ENCODE assay signal across 7 mouse cellular contexts in genomic region chr2:90581006-90581795, GRCm38 (mm10). TPM values are rescaled to one million over a fixed set of nuclear protein-coding genes. Genes with fewer than 3 reads are reported as not detected.
A peak's percentile ranks its signal among the peaks of the same experiment; 100 is the strongest.
DNase-seq lines count a peak whose midpoint lies in the region; ATAC-seq and TF ChIP-seq lines count a peak whose summit lies in the region.

No protein-coding gene starts in this region.

- peak overlapping the region; percentile 83 for H3K9ac ChIP-seq in lung, embryonic 14.5 days
- peak overlapping the region; percentile 84 for H3K9ac ChIP-seq in midbrain, embryonic 11.5 days (ENCODE audit: low read length)

- H3K27me3 ChIP-seq in lung, embryonic 14.5 days (ENCODE audit: insufficient read depth, low read length) = no peaks in the 10 kb centered on the region
- H3K27me3 ChIP-seq in hindbrain, embryonic 10.5 days (ENCODE audit: insufficient read depth, poor library complexity, severe bottlenecking) = peaks cover 20% of the 10 kb centered on the region
- peaks cover 2% of the 10 kb centered on the region; the same call in 1 of the 2 replicates for H3K27me3 ChIP-seq in midbrain, embryonic 11.5 days (ENCODE audit: control insufficient read depth, insufficient read depth, low read length)

- no peaks in the 10 kb centered on the region for H3K9me3 ChIP-seq in lung, embryonic 14.5 days (ENCODE audit: low read depth, low read length)
- no peaks in the 10 kb centered on the region for H3K9me3 ChIP-seq in hindbrain, embryonic 10.5 days
- H3K9me3 ChIP-seq in midbrain, embryonic 11.5 days (ENCODE audit: control insufficient read depth, low read length) = no peaks in the 10 kb centered on the region

- no peak for TF ChIP-seq POLR2A in brain, embryonic 14.5 days (IDR thresholded peaks at IDR 0.05; ENCODE audit: borderline replicate concordance, extremely low read depth, insufficient read depth, insufficient read length, poor library complexity, severe bottlenecking)

- WGBS in lung, embryonic 14.5 days = 9% methylated on average over 11 of the region's 11 CpGs
- WGBS in hindbrain, embryonic 10.5 days = 15% methylated on average over 11 of the region's 11 CpGs
- WGBS in midbrain, embryonic 11.5 days = 19% methylated on average over 11 of the region's 11 CpGs

- H3K36me3 ChIP-seq in lung, embryonic 14.5 days (ENCODE audit: insufficient read depth) = no peaks in the 10 kb centered on the region
- no peaks in the 10 kb centered on the region for H3K36me3 ChIP-seq in hindbrain, embryonic 10.5 days
- no peaks in the 10 kb centered on the region for H3K36me3 ChIP-seq in midbrain, embryonic 11.5 days (ENCODE audit: control insufficient read depth, insufficient read depth, low read length)

- peaks cover 4% of the 10 kb centered on the region; the same call in 1 of the 2 replicates for H3K4me1 ChIP-seq in lung, embryonic 14.5 days (ENCODE audit: insufficient read depth)
- peaks cover 33% of the 10 kb centered on the region; the same call in 1 of the 2 replicates for H3K4me1 ChIP-seq in hindbrain, embryonic 10.5 days (replicated peaks)
- peaks cover 7% of the 10 kb centered on the region for H3K4me1 ChIP-seq in midbrain, embryonic 11.5 days (ENCODE audit: control insufficient read depth, insufficient read depth, low read length)

- peak overlapping the region; percentile 82 for H3K4me3 ChIP-seq in lung, embryonic 14.5 days (ENCODE audit: low read depth, low read length)
- peak overlapping the region; percentile 84 for H3K4me3 ChIP-seq in hindbrain, embryonic 10.5 days
- H3K4me3 ChIP-seq in midbrain, embryonic 11.5 days (ENCODE audit: low read depth, low read length) = peak overlapping the region; percentile 67

- no peak; the same call in 1 of the 2 replicates for ATAC-seq in lung, embryonic 14.5 days (ENCODE audit: insufficient read depth)
- ATAC-seq in midbrain, embryonic 11.5 days (ENCODE audit: low FRiP score) = no peak; the same call in 1 of the 2 replicates

- no peak for DNase-seq in lung, embryonic 14.5 days
- DNase-seq in lung, postnatal 4 days = no peak
- DNase-seq in brain, embryonic 14.5 days (ENCODE audit: low read depth) = peak; percentile 70
- no peak for DNase-seq in hindbrain, embryonic 10.5 days (ENCODE audit: low spot score)
- DNase-seq in midbrain, embryonic 11.5 days (ENCODE audit: low spot score, missing footprints) = no peak
- DNase-seq in gastrocnemius, postnatal 25 days = no peak
- no peak for DNase-seq in right cerebral cortex, postnatal 36 days (ENCODE audit: low spot score in 2 of 2)

- H3K27ac ChIP-seq in lung, embryonic 14.5 days (ENCODE audit: low read depth) = peak overlapping the region; percentile 87
- H3K27ac ChIP-seq in hindbrain, embryonic 10.5 days = peak overlapping the region; percentile 95
- peak overlapping the region; percentile 8 for H3K27ac ChIP-seq in midbrain, embryonic 11.5 days (ENCODE audit: low read depth, low read length)

- peak overlapping the region; percentile 80 for H3K4me2 ChIP-seq in lung, embryonic 14.5 days
- peak overlapping the region; percentile 99 for H3K4me2 ChIP-seq in midbrain, embryonic 11.5 days

- no peak for TF ChIP-seq CTCF in lung, embryonic 14.5 days (IDR thresholded peaks at IDR 0.05; ENCODE audit: low read depth)
- no peak for TF ChIP-seq CTCF in brain, embryonic 14.5 days (IDR thresholded peaks at IDR 0.05; ENCODE audit: borderline replicate concordance, extremely low read depth, insufficient read depth, insufficient read length)

RNA-seq across cellular contexts. Expression of gene Ptprj, which starts 0.8 kb away (rescaled TPM):
- 4.9 and 5.4 TPM in 2 replicates for polyA plus RNA-seq in lung, embryonic 14.5 days (2014; fragmentation: Nextera tagmentation; extraction: Ambion mirVana)
- 6.1 and 11.7 TPM in 2 replicates for polyA plus RNA-seq in brain, embryonic 14.5 days (2012; rRNA removed)
- polyA plus RNA-seq in hindbrain, embryonic 10.5 days (2016; fragmentation: Nextera tagmentation; extraction: Ambion mirVana) = 1.5 and 1.6 TPM in 2 replicates
- 2.9 and 3.1 TPM in 2 replicates for polyA plus RNA-seq in midbrain, embryonic 11.5 days (2014; fragmentation: Nextera tagmentation; extraction: Ambion mirVana)
- 1 to 10 TPM; 3.7 to 4.1 TPM for total RNA-seq in gastrocnemius, postnatal 25 days (2021)

Comparison
In these comparisons a context has a peak if more than half of its experiments do, and no peak if none do; other contexts are left out.
1. H3K27ac ChIP-seq: peak in every context shown above with its lines; median percentile 95 in hindbrain, embryonic 10.5 days; 87 in lung, embryonic 14.5 days; 8 in midbrain, embryonic 11.5 days.